Mouse (Mus musculus): ENCODE measurements around the gene Synpo2.

- TF ChIP-seq CTCF (IDR thresholded peaks at IDR 0.05; ENCODE audit: low read depth) (no peak), EP300 (IDR thresholded peaks at IDR 0.05; ENCODE audit: low read depth) (no peak)
These were observed 45.6 kb downstream of the Synpo2 start for GRCm38 (mm10) chr3:123190329-123190728.

All from liver, embryonic 14.5 days (tissue).